Mouse (Mus musculus) testis, adult 2 months (tissue): ENCODE data around the gene Ip6k1. TPM values are rescaled to one million over a fixed set of nuclear protein-coding genes. Genes with fewer than 3 reads are reported as not detected.

Experiments used
- H3K27ac ChIP-seq: fragments of 200-500 bp; 2 replicates; pipeline ENCODE4 v1.5.1; 2012; ENCODE audit warnings: low read depth, low read length; ENCODE audit not compliant: control insufficient read depth, insufficient read depth
- H3K27me3 ChIP-seq: fragments of 200-500 bp; 2 replicates; pipeline ENCODE4 v1.6.1; 2012; ENCODE audit warnings: mild to moderate bottlenecking, low read length, moderate library complexity; ENCODE audit not compliant: control insufficient read depth, insufficient read depth
- H3K36me3 ChIP-seq: fragments of 200-500 bp; 2 replicates; pipeline ENCODE4 v1.6.1; 2012; ENCODE audit warnings: mild to moderate bottlenecking, low read length; ENCODE audit not compliant: control insufficient read depth, insufficient read depth
- H3K4me1 ChIP-seq: fragments of 200-500 bp; 2 replicates; pipeline ENCODE4 v1.6.1; 2012; ENCODE audit warnings: low read length; ENCODE audit not compliant: control insufficient read depth, insufficient read depth
- H3K4me3 ChIP-seq: fragments of 200-500 bp; 2 replicates; pipeline ENCODE4 v1.5.1; 2012; ENCODE audit warnings: low read depth, mild to moderate bottlenecking, low read length, moderate library complexity, mixed read lengths; ENCODE audit not compliant: control insufficient read depth
- CTCF ChIP-seq: fragments of 200-500 bp; IDR thresholded peaks from 2 replicates; pipeline ENCODE4 v1.5.1; 2012; ENCODE audit warnings: low read depth, mild to moderate bottlenecking, inconsistent platforms, low read length, moderate library complexity; ENCODE audit not compliant: control insufficient read depth, insufficient read depth, insufficient replicate concordance
- POLR2A ChIP-seq: fragments of 200-500 bp; IDR thresholded peaks from 2 replicates; pipeline ENCODE4 v1.6.1; 2012; ENCODE audit warnings: low read depth, mild to moderate bottlenecking, inconsistent platforms, low read length, moderate library complexity; ENCODE audit not compliant: control insufficient read depth
- polyA plus RNA-seq: library from polyadenylated mRNA; depleted of rRNA; stranded (reverse); fragments of >200 nt; gene quantifications from 2 replicates; pipeline ENCODE4 v1.2.3, GENCODE M21; 2012

Ip6k1 gene
- polyA plus RNA-seq, 1 experiment = 247 TPM

GRCm38 (mm10) chr9:108063361-108063760 lies 61.1 kb downstream of the Ip6k1 start:
- peaks cover 3% of the 10 kb centered on the region for H3K36me3 ChIP-seq
- TF ChIP-seq CTCF = no peak
- no peak for TF ChIP-seq POLR2A
- H3K4me1 ChIP-seq = no peaks in the 10 kb centered on the region

GRCm38 (mm10) chr9:108065491-108066011 lies 63.2 kb downstream of the Ip6k1 start:
- Histone ChIP-seq H3K27me3 (no peaks in the 10 kb centered on the region), H3K4me3 (no peak overlapping the region), H3K27ac (no peak overlapping the region), H3K36me3 (peaks cover 3% of the 10 kb centered on the region), H3K4me1 (no peaks in the 10 kb centered on the region)
- no peak for TF ChIP-seq POLR2A
- peak; percentile 64; the same call in 1 of the 2 replicates for TF ChIP-seq CTCF

More at GRCm38 (mm10) chr9:108063361-108063760, 61.1 kb downstream of the Ip6k1 start:
- Histone ChIP-seq H3K27me3 (no peaks in the 10 kb centered on the region), H3K27ac (no peak overlapping the region), H3K4me3 (no peak overlapping the region)

GRCm38 (mm10) chr9:108067199-108067598 lies 64.9 kb downstream of the Ip6k1 start:
- no peaks in the 10 kb centered on the region for H3K4me1 ChIP-seq
- TF ChIP-seq POLR2A (no peak), CTCF (no peak)
- H3K27ac ChIP-seq = no peak overlapping the region
- peaks cover 3% of the 10 kb centered on the region for H3K36me3 ChIP-seq
- no peak overlapping the region for H3K4me3 ChIP-seq
- H3K27me3 ChIP-seq = no peaks in the 10 kb centered on the region

GRCm38 (mm10) chr9:108067900-108068299 lies 65.6 kb downstream of the Ip6k1 start:
- H3K4me3 ChIP-seq = no peak overlapping the region
- H3K27me3 ChIP-seq = no peaks in the 10 kb centered on the region
- H3K36me3 ChIP-seq = peaks cover 3% of the 10 kb centered on the region
- H3K27ac ChIP-seq = no peak overlapping the region
- no peaks in the 10 kb centered on the region for H3K4me1 ChIP-seq
- peak; percentile 64; the same call in 1 of the 2 replicates for TF ChIP-seq CTCF
- no peak for TF ChIP-seq POLR2A

GRCm38 (mm10) chr9:108069007-108069406 lies 66.7 kb downstream of the Ip6k1 start:
- TF ChIP-seq CTCF (no peak), POLR2A (no peak)
- Histone ChIP-seq H3K27me3 (no peaks in the 10 kb centered on the region), H3K27ac (no peak overlapping the region), H3K4me1 (no peaks in the 10 kb centered on the region), H3K4me3 (no peak overlapping the region), H3K36me3 (no peaks in the 10 kb centered on the region; the same call in 1 of the 2 replicates)

GRCm38 (mm10) chr9:108069529-108069928 lies 67.2 kb downstream of the Ip6k1 start:
- Histone ChIP-seq H3K4me3 (no peak overlapping the region), H3K27me3 (no peaks in the 10 kb centered on the region), H3K36me3 (no peaks in the 10 kb centered on the region; the same call in 1 of the 2 replicates), H3K27ac (no peak overlapping the region), H3K4me1 (no peaks in the 10 kb centered on the region)
- no peak for TF ChIP-seq POLR2A

- no peaks in the 10 kb centered on the region; the same call in 1 of the 2 replicates for H3K36me3 ChIP-seq
- H3K27ac ChIP-seq = no peak overlapping the region; the same call in 1 of the 2 replicates
- no peaks in the 10 kb centered on the region for H3K4me1 ChIP-seq
- H3K4me3 ChIP-seq = no peak overlapping the region
- no peaks in the 10 kb centered on the region for H3K27me3 ChIP-seq
- TF ChIP-seq POLR2A (no peak), CTCF (no peak)
These were observed 69.5 kb downstream of the Ip6k1 start for GRCm38 (mm10) chr9:108071801-108072200.

- TF ChIP-seq POLR2A = no peak
- TF ChIP-seq CTCF = no peak
- Histone ChIP-seq H3K27me3 (no peaks in the 10 kb centered on the region), H3K4me1 (no peaks in the 10 kb centered on the region), H3K27ac (no peak overlapping the region), H3K4me3 (no peak overlapping the region), H3K36me3 (no peaks in the 10 kb centered on the region; the same call in 1 of the 2 replicates)
These were observed 70.2 kb downstream of the Ip6k1 start for GRCm38 (mm10) chr9:108072481-108072924.
